Mouse (Mus musculus) limb, embryonic 13.5 days (tissue): ENCODE measurements around the gene Acss1. TPM values are rescaled to one million over a fixed set of nuclear protein-coding genes. Genes with fewer than 3 reads are reported as not detected.

Experiments used
- ATAC-seq: fragments of 200-750 bp; cut with Nextera tagmentation; 2 replicates; pipeline ENCODE4 v1.8.0; 2017; ENCODE audit warnings: low read depth, moderate number of reproducible peaks, moderate TSS enrichment; ENCODE audit not compliant: low FRiP score
- H3K27ac ChIP-seq: fragments of 300-500 bp; sonication (generic); 2 replicates; pipeline ENCODE4 v1.5.1; 2015; ENCODE audit warnings: inconsistent platforms, mild to moderate bottlenecking, moderate library complexity
- H3K27me3 ChIP-seq: fragments of 300-500 bp; sonication (generic); 2 replicates; pipeline ENCODE4 v1.6.1; 2015; ENCODE audit warnings: mild to moderate bottlenecking, inconsistent platforms
- H3K36me3 ChIP-seq: fragments of 300-500 bp; sonication (generic); 2 replicates; pipeline ENCODE4 v1.6.1; 2015; ENCODE audit warnings: inconsistent platforms, mild to moderate bottlenecking, moderate library complexity
- H3K4me1 ChIP-seq: fragments of 300-500 bp; sonication (generic); 2 replicates; pipeline ENCODE4 v1.6.1; 2015; ENCODE audit warnings: inconsistent platforms
- H3K4me2 ChIP-seq: fragments of 300-500 bp; sonication (generic); replicated peaks from 2 replicates; pipeline ENCODE4 v1.6.1; 2015; ENCODE audit warnings: inconsistent platforms, mild to moderate bottlenecking, moderate library complexity
- H3K4me3 ChIP-seq: fragments of 300-500 bp; sonication (generic); 2 replicates; pipeline ENCODE4 v1.5.1; 2015; ENCODE audit warnings: moderate library complexity, mild to moderate bottlenecking, inconsistent platforms
- H3K9ac ChIP-seq: fragments of 300-500 bp; sonication (generic); 2 replicates; pipeline ENCODE4 v1.6.1; 2015; ENCODE audit warnings: mild to moderate bottlenecking, inconsistent platforms
- H3K9me3 ChIP-seq: fragments of 300-500 bp; sonication (generic); 2 replicates; pipeline ENCODE4 v1.6.1; 2016; ENCODE audit warnings: inconsistent platforms
- WGBS: fragments of 180-500 bp; shearing (Covaris S2); methylation state at CpG from one replicate; pipeline ENCODE4 v1.1.7; 2015; 5-methylcytosine and 5-hydroxymethylcytosine counted together
- polyA plus RNA-seq: library from polyadenylated mRNA; unstranded; fragments of >200 nt; fragmentation: Nextera tagmentation; extraction: Ambion mirVana; gene quantifications from 2 replicates; pipeline ENCODE4 v1.2.1, GENCODE M21; 2015

Gene Acss1
- polyA plus RNA-seq, 1 experiment from 2014 or later = 4.5 TPM

- Histone ChIP-seq H3K9me3 (no peaks in the 10 kb centered on the region), H3K27me3 (peaks cover 43% of the 10 kb centered on the region), H3K4me1 (peaks cover 16% of the 10 kb centered on the region), H3K36me3 (no peaks in the 10 kb centered on the region), H3K4me3 (no peak overlapping the region), H3K4me2 (no peak overlapping the region), H3K9ac (no peak overlapping the region), H3K27ac (no peak overlapping the region)
- WGBS = 83% methylated on average over 5 of the region's 5 CpGs
- no peak for ATAC-seq
Observed at GRCm38 (mm10) chr2:150664152-150664920, 4.0 kb downstream of the Acss1 start.

GRCm38 (mm10) chr2:150663255-150663654 lies 5.0 kb downstream of the Acss1 start:
- H3K4me3 ChIP-seq = no peak overlapping the region
- no peak for ATAC-seq
- peaks cover 13% of the 10 kb centered on the region; the same call in 1 of the 2 replicates for H3K4me1 ChIP-seq
- peaks cover 34% of the 10 kb centered on the region for H3K27me3 ChIP-seq
- H3K9ac ChIP-seq = no peak overlapping the region
- WGBS = 61% methylated on average over 9 of the region's 9 CpGs
- H3K4me2 ChIP-seq = no peak overlapping the region
- H3K27ac ChIP-seq = no peak overlapping the region
- no peaks in the 10 kb centered on the region for H3K9me3 ChIP-seq
- H3K36me3 ChIP-seq = no peaks in the 10 kb centered on the region

- H3K9ac ChIP-seq = no peak overlapping the region
- no peak overlapping the region for H3K4me2 ChIP-seq
- H3K27me3 ChIP-seq = peaks cover 24% of the 10 kb centered on the region
- ATAC-seq = no peak
- H3K4me1 ChIP-seq = 0 out of 2 replicates have a peak, but pooled peaks cover 6% of the 10 kb centered on the region
- no peak overlapping the region for H3K27ac ChIP-seq
- no peaks in the 10 kb centered on the region for H3K9me3 ChIP-seq
- no peak overlapping the region for H3K4me3 ChIP-seq
- WGBS = 83% methylated on average over 2 of the region's 2 CpGs
- H3K36me3 ChIP-seq = no peaks in the 10 kb centered on the region
Observed at GRCm38 (mm10) chr2:150662007-150662406, 6.3 kb downstream of the Acss1 start.

GRCm38 (mm10) chr2:150660668-150661451 lies 7.4 kb downstream of the Acss1 start:
- no peak overlapping the region for H3K9ac ChIP-seq
- H3K4me3 ChIP-seq = no peak overlapping the region
- 82% methylated on average over 5 of the region's 5 CpGs for WGBS
- H3K9me3 ChIP-seq = no peaks in the 10 kb centered on the region
- no peak overlapping the region for H3K4me2 ChIP-seq
- 0 out of 2 replicates have a peak, but pooled peaks cover 3% of the 10 kb centered on the region for H3K4me1 ChIP-seq
- no peaks in the 10 kb centered on the region for H3K36me3 ChIP-seq
- peaks cover 15% of the 10 kb centered on the region for H3K27me3 ChIP-seq
- no peak overlapping the region for H3K27ac ChIP-seq
- no peak for ATAC-seq

GRCm38 (mm10) chr2:150660049-150660448 lies 8.3 kb downstream of the Acss1 start:
- H3K4me3 ChIP-seq = no peak overlapping the region
- H3K27me3 ChIP-seq = 0 out of 2 replicates have a peak, but pooled peaks cover 7% of the 10 kb centered on the region
- 0 out of 2 replicates have a peak, but pooled peaks cover 3% of the 10 kb centered on the region for H3K4me1 ChIP-seq
- no peaks in the 10 kb centered on the region for H3K9me3 ChIP-seq
- no peak overlapping the region for H3K27ac ChIP-seq
- no peaks in the 10 kb centered on the region for H3K36me3 ChIP-seq
- H3K4me2 ChIP-seq = no peak overlapping the region
- ATAC-seq = no peak
- WGBS = 70% methylated on average over 4 of the region's 4 CpGs
- no peak overlapping the region for H3K9ac ChIP-seq

GRCm38 (mm10) chr2:150656975-150657768 lies 11.1 kb downstream of the Acss1 start:
- Histone ChIP-seq H3K36me3 (no peaks in the 10 kb centered on the region), H3K9me3 (no peaks in the 10 kb centered on the region), H3K27me3 (no peaks in the 10 kb centered on the region), H3K9ac (no peak overlapping the region), H3K4me3 (no peak overlapping the region), H3K4me1 (no peaks in the 10 kb centered on the region), H3K4me2 (no peak overlapping the region), H3K27ac (no peak overlapping the region)
- 71% methylated on average over 8 of the region's 8 CpGs for WGBS
- no peak for ATAC-seq

- H3K27me3 ChIP-seq = no peaks in the 10 kb centered on the region
- ATAC-seq = no peak
- H3K36me3 ChIP-seq = no peaks in the 10 kb centered on the region
- no peak overlapping the region for H3K4me2 ChIP-seq
- WGBS = 89% methylated on average over 3 of the region's 3 CpGs
- no peak overlapping the region for H3K9ac ChIP-seq
- H3K4me3 ChIP-seq = no peak overlapping the region
- H3K9me3 ChIP-seq = no peaks in the 10 kb centered on the region
- H3K27ac ChIP-seq = no peak overlapping the region
- H3K4me1 ChIP-seq = no peaks in the 10 kb centered on the region
Observed at GRCm38 (mm10) chr2:150656112-150656511, 12.2 kb downstream of the Acss1 start.

GRCm38 (mm10) chr2:150655290-150655689 lies 13.0 kb downstream of the Acss1 start:
- 73% methylated on average over 6 of the region's 6 CpGs for WGBS
- Histone ChIP-seq H3K4me2 (no peak overlapping the region), H3K27ac (no peak overlapping the region), H3K4me3 (no peak overlapping the region), H3K9ac (no peak overlapping the region), H3K4me1 (no peaks in the 10 kb centered on the region), H3K9me3 (no peaks in the 10 kb centered on the region), H3K36me3 (no peaks in the 10 kb centered on the region), H3K27me3 (no peaks in the 10 kb centered on the region)
- ATAC-seq = no peak

- Histone ChIP-seq H3K4me3 (no peak overlapping the region), H3K27me3 (no peaks in the 10 kb centered on the region), H3K9me3 (no peaks in the 10 kb centered on the region), H3K4me1 (no peaks in the 10 kb centered on the region), H3K4me2 (no peak overlapping the region), H3K9ac (no peak overlapping the region), H3K27ac (no peak overlapping the region), H3K36me3 (no peaks in the 10 kb centered on the region)
- 90% methylated on average over 2 of the region's 2 CpGs for WGBS
- ATAC-seq = no peak
Observed at GRCm38 (mm10) chr2:150654814-150655213, 13.5 kb downstream of the Acss1 start.

- Histone ChIP-seq H3K4me2 (no peak overlapping the region), H3K4me3 (no peak overlapping the region), H3K27ac (no peak overlapping the region), H3K9ac (no peak overlapping the region), H3K27me3 (no peaks in the 10 kb centered on the region), H3K4me1 (no peaks in the 10 kb centered on the region), H3K9me3 (no peaks in the 10 kb centered on the region), H3K36me3 (no peaks in the 10 kb centered on the region)
- WGBS = 60% methylated on average over 9 of the region's 9 CpGs
- no peak for ATAC-seq
Observed at GRCm38 (mm10) chr2:150651366-150651765, 16.9 kb downstream of the Acss1 start.

GRCm38 (mm10) chr2:150650511-150651074 lies 17.7 kb downstream of the Acss1 start:
- no peaks in the 10 kb centered on the region for H3K27me3 ChIP-seq
- H3K4me2 ChIP-seq = no peak overlapping the region
- no peaks in the 10 kb centered on the region for H3K9me3 ChIP-seq
- no peaks in the 10 kb centered on the region for H3K4me1 ChIP-seq
- H3K4me3 ChIP-seq = no peak overlapping the region
- ATAC-seq = peak; percentile 60
- no peaks in the 10 kb centered on the region for H3K36me3 ChIP-seq
- 7% methylated on average over 7 of the region's 7 CpGs for WGBS
- H3K9ac ChIP-seq = no peak overlapping the region
- no peak overlapping the region for H3K27ac ChIP-seq
